Mouse (Mus musculus) spleen, embryonic (tissue): Measurements from ENCODE around the gene Gm42906.

Source experiments
- CTCF ChIA-PET: fragments of 350-600 bp; sonication (Branson Sonifier 250); formaldehyde crosslinking; loops from one replicate; lab custom pipeline; 2022; lab: Charles Lee

Gm42906 gene

GRCm38 (mm10) chr5:151299576-151299975 lies 128.4 kb downstream of the Gm42906 start:
- CTCF ChIA-PET, result no interaction called here

GRCm38 (mm10) chr5:151298371-151298770 lies 129.6 kb downstream of the Gm42906 start:
- CTCF ChIA-PET, result no interaction called here

GRCm38 (mm10) chr5:151296244-151296643 lies 131.7 kb downstream of the Gm42906 start:
- CTCF ChIA-PET, result no interaction called here

- CTCF ChIA-PET, result no interaction called here
These were observed 134.4 kb downstream of the Gm42906 start for GRCm38 (mm10) chr5:151293591-151293990.

GRCm38 (mm10) chr5:151292310-151292709 lies 135.7 kb downstream of the Gm42906 start:
- CTCF ChIA-PET, result no interaction called here

GRCm38 (mm10) chr5:151286331-151286730 lies 141.6 kb downstream of the Gm42906 start:
- CTCF ChIA-PET, result no interaction called here

- CTCF ChIA-PET, result no interaction called here
These were observed 148.4 kb downstream of the Gm42906 start for GRCm38 (mm10) chr5:151279531-151279930.

GRCm38 (mm10) chr5:151277927-151278326 lies 150.0 kb downstream of the Gm42906 start:
- CTCF ChIA-PET, result no interaction called here

- CTCF ChIA-PET, result no interaction called here
These were observed 152.0 kb downstream of the Gm42906 start for GRCm38 (mm10) chr5:151275986-151276385.

- CTCF ChIA-PET, result no interaction called here
These were observed 153.7 kb downstream of the Gm42906 start for GRCm38 (mm10) chr5:151274265-151274664.

GRCm38 (mm10) chr5:151270815-151271214 lies 157.1 kb downstream of the Gm42906 start:
- CTCF ChIA-PET, result no interaction called here

GRCm38 (mm10) chr5:151266896-151267634 lies 160.9 kb downstream of the Gm42906 start:
- CTCF ChIA-PET, result no interaction called here

- CTCF ChIA-PET, result no interaction called here
These were observed 166.4 kb downstream of the Gm42906 start for GRCm38 (mm10) chr5:151261558-151261957.

- CTCF ChIA-PET, result no interaction called here
These were observed 175.8 kb downstream of the Gm42906 start for GRCm38 (mm10) chr5:151252213-151252612.

- CTCF ChIA-PET, result no interaction called here
These were observed 176.3 kb downstream of the Gm42906 start for GRCm38 (mm10) chr5:151251656-151252055.

GRCm38 (mm10) chr5:151248671-151249620 lies 179.0 kb downstream of the Gm42906 start:
- CTCF ChIA-PET, result no interaction called here

GRCm38 (mm10) chr5:151248084-151248483 lies 179.9 kb downstream of the Gm42906 start:
- CTCF ChIA-PET, result no interaction called here

- CTCF ChIA-PET, result interaction anchor here (0.6 kb wide), 1 partner anchor 346 kb away, joined by 5 read pairs; no protein-coding TSS in a partner anchor
These were observed 180.7 kb downstream of the Gm42906 start for GRCm38 (mm10) chr5:151247115-151247875.

GRCm38 (mm10) chr5:151246287-151246686 lies 181.7 kb downstream of the Gm42906 start:
- CTCF ChIA-PET, result no interaction called here

GRCm38 (mm10) chr5:151245571-151245970 lies 182.4 kb downstream of the Gm42906 start:
- CTCF ChIA-PET, result no interaction called here

- CTCF ChIA-PET, result no interaction called here
These were observed 189.2 kb downstream of the Gm42906 start for GRCm38 (mm10) chr5:151238730-151239129.

GRCm38 (mm10) chr5:151236411-151236810 lies 191.6 kb downstream of the Gm42906 start:
- CTCF ChIA-PET, result no interaction called here
